Mouse (Mus musculus) lung, postnatal 0 days (tissue): Measurements from ENCODE around the gene Capn11.
"Not testable (repeated sequence)": the region's sequence is repeated elsewhere in the genome, so short reads cannot be mapped to it uniquely, and the experiment has no call there.

Experiments
- CTCF ChIP-seq: IDR thresholded peaks from 2 replicates; pipeline ENCODE4 v1.5.1; 2016; ENCODE audit warnings: antibody characterized with exemption, mild to moderate bottlenecking
- EP300 ChIP-seq: IDR thresholded peaks from 2 replicates; pipeline ENCODE4 v1.6.1; 2016; ENCODE audit warnings: antibody characterized with exemption, mild to moderate bottlenecking, control low read depth

- not testable (repeated sequence) for TF ChIP-seq CTCF, EP300
Observed at GRCm38 (mm10) chr17:45623425-45623824, 35.7 kb downstream of the Capn11 start.
